Mouse (Mus musculus) gastrocnemius, adult 18-20 months (tissue): ENCODE data around the gene Sptbn4. TPM values are rescaled to one million over a fixed set of nuclear protein-coding genes. Genes with fewer than 3 reads are reported as not detected.

Experiments
- DNase-seq: peaks from one replicate; pipeline ENCODE4 v3.0.0; 2021; ENCODE audit warnings: low spot score
- total RNA-seq, 2 experiments: library from RNA; stranded (reverse); gene quantifications; 2 replicates each; pipeline ENCODE4 v1.2.3; 2021

Sptbn4 gene
- total RNA-seq, 2 experiments from 2014 or later = not detected

DNA sequence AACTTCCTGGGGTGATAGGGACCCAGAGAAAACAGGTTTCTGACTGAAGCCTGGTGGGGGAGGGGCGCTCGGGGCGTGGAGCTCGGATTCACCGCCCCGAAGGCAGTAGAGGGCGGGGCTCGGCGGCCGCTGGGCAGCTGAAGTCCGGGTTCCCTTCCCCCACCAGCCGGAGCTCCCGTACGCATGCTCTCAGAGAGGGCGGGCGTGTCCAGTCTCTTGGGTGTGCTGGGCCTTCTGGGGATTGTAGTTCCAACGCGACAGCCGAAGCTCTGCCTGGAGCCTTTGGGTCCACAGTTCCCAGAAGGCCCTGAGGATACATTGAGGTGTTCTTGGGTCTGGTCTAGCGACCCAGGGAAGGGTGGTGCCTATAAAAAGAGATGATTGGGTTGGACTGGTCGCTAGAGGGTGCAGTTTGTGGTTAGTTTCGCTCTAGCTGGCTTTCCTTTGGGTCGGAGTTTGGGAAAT lies 27.0 kb upstream of the Sptbn4 start:
- peak; percentile 99 for DNase-seq

DNA sequence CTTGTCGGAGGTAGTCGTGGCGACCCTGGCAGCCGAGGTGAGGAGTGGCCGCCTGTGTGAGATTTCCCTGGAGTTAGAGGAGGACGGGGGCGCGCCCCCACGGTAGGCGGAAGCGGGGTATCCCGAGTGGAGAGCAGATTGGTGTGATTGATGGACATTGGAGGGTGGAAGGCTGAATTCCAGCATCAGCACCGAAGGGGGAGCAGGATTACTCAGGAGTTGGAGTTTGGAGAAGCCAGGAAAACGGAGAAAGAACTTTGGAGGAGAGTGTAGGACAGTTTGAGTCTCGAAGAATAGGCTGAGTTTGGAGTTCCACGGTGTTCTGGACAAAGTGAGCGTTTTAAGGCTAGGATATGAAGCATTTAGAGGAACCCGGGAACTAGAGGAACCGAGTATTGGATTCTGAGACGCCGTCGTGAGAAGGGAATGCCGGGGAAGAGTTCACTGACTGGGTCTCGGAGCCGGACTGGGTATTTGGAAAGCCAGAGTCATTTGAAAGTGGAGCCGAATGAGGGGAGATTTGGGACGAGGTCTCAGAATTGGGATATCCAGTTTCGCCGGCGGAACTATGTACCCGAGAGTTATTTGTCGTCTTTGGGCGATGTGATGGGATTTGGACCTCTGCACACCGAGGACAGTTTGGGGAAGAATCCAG lies 26.5 kb upstream of the Sptbn4 start:
- no peak for DNase-seq

DNA sequence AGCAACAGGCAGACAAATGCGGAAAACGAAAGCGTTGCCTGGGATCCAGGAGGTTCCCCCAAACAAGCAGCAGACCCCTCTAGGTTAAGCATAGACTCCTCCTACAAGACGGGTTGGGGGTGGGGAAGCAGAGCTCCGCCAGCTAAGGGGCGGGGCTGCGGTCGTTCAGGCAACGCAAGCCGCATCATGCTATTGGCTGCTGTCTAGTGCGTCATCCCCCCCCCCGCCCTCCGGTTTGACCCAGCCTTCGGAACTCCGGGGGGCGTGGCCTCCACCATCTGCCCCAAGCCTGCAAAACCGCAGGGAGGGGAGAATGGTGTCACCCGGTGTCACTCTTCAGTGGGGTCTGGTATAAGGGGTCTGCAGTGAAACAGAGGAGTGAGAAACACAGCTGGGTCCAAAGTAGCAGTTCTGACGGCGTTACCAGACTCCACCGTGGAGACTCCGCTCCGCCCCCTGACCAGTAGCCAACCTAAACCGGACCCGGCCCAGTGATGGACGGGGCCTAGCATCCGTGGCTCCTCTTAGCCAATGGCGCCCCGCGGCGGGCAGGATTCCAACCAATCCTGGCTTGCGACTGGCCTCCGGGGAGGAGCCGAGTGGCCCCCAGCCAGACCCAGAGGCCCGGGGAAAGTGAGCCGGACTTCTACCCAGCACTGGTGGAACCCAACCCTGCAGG lies 25.8 kb upstream of the Sptbn4 start, which contains the start of gene Sertad3:
Gene Sertad3 (plus strand): TSS at position 613 of the 679 bp plus-strand sequence.
- DNase-seq = peak; percentile 100

DNA sequence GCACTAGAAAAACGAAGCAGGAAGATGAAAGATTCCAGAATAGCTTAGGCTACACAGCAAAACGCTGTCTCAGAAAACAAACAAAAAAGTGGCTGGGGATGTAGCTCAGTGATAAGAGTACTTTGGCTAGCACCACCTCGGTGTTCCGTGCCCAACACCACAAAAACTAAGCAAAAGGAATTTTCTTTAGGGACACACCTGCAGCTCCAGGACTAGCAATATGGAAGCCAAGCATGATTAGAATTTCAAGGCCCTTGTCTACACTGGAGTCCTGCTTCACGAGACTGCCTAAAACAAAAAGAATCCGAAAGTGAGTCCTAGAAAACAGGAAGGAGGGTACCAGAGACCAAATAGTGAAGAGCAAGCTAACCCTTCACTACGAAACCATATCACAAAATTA lies 25.1 kb upstream of the Sptbn4 start:
- DNase-seq = no peak

DNA sequence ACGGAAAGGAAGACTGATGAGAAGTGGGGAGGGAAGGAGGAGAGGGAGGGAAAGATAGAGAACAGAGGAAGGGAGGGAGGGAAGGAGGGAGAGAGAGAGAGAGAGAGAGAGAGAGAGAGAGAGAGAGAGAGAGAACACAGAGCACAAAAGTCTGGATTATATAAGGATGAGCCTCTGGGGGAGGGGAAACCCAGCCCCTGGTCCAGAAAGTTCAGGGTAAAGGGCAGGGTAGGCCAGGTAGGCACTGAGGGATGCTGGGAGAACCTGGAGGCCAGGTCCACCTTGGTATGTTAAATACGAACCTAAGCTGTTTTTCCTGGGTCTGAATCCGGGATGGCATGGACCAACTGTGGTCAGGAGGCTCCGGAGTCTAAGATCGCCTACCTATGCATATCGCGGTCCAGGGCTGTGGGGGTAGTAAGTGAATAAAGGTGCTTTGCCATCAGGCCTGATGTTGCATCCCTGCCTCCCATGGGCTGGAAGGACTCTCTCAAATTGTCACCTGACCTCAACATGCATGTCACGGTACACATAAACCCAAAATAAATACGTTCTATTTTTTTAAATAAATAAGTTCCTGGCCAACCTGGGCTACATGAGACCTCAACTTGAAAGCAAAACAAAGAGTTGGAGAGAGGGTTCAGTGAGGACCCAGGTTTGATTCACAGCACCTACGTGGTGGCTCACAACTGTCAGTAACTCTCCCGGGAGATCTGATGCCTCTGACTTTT lies 24.1 kb upstream of the Sptbn4 start:
- no peak for DNase-seq

DNA sequence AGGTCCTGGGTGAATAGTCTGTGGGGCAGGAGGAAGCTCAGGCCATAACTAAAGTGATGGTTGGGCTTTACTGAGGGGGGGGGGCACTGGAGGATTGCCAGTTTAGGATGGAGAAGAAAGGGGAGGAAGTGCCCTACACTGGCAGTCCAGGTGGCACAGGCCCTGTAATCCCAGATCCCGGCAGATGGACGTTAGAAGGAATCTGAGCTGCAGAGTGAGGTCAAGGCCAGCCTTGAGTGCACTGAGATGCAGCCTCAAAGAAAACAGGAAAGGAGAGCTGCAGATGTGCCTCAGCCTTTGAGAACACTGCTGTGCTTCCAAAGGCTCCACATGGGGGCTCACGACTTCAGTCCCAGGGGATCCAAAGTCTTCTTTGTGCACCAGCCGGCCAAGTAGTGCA lies 20.2 kb upstream of the Sptbn4 start:
- DNase-seq = no peak

DNA sequence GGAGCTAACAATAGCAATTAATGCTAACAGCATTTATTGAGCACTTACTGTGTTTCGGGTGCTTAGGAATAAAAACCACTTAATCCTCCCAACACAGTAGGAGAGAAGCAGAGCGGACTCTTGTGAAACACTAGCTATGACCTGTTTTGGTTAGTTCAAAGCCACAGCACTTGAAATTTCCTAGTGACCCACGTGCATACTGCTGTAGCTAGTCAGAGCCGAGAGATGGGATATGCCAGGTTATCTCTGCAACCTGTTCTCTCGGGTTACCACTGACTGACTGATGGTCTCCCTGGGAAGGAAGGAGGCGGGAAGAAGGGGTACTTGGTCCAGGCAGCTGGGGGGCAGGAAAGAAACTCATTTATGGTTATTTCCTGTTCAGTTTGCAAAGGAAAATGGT lies 13.0 kb upstream of the Sptbn4 start:
- no peak for DNase-seq

DNA sequence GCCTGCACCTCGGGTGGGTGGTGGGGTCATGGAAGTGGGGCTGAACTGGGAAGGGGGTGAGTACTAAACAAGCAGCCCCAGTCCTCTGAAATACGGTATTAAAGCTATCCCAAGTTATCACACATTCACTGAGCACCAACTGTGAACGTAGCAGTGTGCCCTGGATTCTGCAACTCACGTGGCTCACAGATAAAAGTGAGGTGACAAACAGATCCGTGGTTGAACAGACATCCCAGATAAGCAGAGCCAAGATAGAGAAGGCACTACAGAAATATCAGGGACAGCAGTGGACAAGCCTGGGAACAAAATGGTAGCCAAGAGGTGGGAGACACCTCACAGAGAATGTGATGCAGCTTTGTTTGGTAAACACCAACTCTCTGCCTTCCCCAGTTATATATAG lies 12.2 kb upstream of the Sptbn4 start:
- DNase-seq = no peak

DNA sequence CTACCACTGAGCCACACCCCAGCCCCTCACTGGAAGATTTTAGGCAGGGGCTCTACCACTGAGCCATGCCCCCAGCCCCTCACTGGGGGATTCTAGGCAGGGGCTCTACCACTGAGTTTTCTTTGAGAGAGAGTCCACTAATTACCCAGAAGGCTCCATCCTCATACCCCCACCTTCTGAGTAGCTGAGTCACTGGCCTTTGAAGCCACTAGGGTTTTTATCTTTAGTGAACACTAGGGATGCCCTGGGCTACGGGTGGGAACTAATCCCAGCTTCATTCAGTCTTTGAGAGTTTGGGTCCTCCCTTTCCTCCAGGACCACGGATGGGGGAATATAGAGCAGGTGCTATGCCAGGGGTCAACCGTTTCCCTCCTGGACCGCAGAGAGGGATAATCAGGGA lies 11.1 kb upstream of the Sptbn4 start:
- no peak for DNase-seq

DNA sequence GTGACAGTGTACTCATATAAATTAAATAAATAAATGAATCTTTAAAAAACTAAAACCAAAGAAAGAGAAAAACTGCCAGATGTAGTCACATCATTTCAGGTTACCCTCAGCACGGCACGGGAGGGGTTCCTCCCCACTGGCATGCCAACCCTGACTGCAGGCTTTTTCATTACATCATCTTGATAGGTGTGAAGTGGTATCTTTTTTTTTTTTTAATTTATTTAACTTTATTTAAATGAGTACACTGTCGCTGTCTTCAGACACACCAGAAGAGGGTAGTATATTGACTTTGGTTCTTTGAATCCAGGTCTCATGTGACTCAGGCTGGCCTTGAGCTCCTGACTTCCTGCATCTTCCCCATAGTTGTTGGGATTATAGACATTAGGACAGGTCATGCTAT lies 7.8 kb upstream of the Sptbn4 start:
- no peak for DNase-seq

DNA sequence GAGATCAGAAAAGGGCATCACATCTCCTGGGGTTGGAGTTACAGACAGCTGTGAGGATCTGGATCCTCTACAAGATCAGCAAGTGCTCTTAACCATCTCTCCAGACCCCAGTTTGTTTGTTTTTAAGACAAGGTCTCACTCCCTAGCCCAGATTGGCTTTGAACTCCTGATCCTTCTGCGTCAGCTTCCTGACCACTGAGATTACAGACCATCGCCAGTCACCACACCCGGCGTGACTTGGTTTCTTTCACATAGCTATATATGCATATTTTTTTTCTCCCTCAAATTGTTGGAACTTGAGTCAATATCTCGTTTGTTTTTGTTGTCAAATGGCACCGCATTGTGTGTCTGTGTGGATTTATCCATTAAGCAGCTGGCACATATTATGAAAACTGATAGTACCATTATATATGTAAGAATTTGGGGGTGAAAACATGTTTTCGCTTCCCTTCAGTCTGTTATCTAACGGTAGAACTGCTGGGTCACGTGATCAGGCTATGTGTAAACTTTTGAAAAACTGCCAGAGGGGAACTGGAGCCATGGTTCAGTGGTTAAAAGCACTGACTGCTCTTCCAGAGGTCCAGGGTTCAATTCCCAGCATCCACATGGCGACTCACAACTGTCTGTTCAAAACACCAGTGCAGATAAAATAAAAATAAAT lies 7.1 kb upstream of the Sptbn4 start:
- no peak for DNase-seq

DNA sequence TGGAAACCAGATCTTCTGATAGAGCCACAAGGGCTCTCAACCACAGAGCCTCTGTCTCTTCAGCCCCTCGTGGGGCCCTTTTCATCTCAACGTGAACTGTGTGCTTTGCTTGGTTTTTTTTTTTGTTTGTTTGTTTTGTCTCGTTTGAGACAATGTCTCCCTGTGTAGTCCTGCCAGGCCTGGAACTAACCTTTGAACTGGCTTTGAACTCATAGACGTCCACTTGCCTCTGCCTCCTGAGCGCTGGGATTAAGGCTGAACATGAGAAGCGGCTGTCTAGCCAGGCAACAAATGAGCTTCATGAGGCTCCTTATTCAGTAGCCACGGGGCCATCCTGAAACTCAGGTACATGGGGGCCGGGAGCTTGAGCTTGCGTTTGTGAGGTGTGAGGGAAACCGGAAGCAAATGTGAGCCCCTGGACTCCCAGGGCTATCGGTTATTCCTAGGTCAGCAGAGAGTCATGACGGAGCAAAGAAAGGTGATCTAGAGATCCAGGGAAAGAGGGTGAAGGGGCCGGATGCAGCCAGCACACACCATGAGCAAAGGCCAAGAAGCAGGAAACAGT lies 4.8 kb upstream of the Sptbn4 start:
- no peak for DNase-seq

DNA sequence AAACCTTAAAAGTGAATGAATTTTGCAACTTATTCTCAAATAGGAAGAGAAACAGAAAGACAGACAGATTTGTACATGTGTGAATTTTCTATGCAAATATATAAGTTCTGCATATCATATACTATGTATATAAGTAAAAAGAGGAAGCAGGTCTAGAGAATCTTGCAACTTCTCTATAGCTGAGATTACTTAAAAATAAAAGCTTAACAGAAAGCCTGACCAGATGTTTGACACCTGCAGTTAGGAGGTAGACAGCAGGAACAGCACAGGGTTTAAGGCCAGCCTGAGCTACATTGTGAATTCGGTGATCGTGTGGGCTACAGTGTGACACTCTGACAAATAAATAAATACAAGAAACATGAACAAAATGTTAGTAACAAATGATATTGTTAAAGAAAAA lies 3.9 kb upstream of the Sptbn4 start:
- no peak for DNase-seq

DNA sequence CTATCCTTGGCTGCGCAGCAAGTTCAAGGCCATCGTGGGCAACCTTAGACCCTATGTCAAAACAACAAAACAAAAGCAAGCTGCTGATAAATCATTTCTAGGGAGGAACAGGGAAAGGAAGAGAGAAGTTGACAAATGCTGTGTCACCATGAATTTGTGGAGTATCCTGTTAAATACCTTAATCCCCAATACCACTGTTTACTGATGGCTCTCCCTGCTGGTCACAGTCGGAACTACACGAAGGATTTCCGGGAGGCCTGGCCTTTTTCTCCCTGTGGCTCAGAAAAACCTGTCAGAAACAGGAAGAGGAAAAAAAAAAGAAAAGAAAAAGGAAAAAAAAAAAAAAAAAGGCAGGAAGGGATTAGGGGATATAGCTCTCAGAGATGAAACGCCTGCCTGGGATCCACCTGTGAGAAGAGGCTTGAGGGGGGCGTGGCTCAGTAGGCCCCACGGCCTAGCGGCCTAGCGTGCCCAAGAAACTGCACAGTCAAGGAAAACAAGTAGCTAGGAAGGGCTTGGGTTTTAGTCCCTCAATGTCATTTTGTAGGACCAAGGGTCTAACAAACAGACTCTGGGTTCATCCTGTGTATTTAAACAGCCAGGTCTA lies 1.9 kb upstream of the Sptbn4 start:
- DNase-seq = peak; percentile 71

DNA sequence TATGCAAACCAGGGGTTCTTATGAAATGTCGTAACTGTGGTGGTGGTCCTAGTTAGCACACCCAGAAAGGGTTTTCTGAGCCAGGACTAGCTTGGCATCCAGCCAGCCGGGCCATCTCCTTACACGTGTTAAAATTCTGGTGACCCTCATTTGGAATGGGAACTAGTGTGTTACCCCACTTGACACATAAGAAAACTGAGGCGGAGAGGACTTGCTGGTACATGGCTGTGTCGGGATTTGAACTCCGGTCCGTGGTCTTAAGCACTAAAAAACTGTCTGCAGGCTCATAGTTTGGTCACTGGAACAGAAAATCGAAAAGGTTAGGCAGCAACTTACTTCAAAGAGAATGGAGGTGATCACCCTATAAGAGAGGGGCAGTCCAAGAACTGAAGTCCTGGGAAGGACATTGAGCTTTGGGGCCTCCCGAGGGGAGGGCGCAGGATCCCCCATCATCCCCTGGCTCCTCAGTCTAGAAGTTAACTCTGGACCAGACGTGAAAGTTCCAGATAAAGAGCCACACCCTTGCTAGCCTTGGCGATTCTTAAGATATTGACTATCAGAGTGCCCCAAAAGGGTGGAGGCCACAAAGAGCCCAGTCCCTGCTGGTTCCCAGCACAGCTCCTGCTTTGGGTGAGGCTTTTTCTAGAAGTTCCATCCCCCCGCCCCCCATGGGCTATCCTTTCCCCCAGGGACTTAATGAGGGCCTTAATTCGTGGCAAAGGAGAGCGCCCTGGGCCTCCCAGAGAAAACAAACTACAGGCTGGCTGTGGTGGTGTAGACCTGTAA lies 1.1 kb upstream of the Sptbn4 start:
- peak; percentile 35 for DNase-seq

DNA sequence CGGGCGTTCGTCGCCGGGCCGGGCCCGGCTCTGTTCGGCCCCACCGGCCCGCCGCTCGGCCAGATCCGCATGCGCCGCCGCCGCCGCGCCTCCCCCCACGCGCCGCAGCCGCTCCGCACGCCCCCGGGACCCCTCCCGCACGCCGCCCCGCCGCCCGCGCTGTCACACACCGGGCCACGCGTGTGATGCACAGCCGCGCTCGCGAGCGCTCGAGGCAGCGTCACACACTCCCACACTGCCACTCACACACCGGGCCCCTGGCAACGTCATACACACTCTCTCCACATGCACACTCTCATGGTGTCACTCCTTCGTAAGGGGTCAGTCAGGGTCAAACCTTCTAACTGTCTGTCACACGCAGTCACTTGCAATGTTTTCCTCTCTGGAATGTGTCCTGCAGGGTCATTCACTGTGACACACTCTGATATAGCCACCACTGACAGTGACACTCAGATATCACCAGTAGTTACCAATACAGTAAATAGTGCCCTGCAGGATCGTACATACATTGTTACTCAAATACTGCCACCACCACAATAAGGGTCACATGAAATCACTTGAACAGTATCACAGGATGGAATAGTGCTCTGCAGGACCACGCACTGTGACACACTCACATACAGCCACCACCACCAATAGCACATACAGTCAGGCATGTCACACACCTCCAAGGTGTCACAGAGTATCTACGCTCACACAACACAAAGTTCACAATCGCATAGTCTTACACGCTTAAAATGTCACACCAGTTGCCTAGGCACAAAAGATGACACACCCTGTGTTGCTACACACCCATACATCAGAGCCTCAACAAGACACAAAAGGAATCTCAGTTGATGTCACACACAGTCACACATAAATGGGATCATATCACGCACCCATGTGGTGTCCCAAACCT lies 716 bp downstream of the Sptbn4 start:
- peak; percentile 6 for DNase-seq

DNA sequence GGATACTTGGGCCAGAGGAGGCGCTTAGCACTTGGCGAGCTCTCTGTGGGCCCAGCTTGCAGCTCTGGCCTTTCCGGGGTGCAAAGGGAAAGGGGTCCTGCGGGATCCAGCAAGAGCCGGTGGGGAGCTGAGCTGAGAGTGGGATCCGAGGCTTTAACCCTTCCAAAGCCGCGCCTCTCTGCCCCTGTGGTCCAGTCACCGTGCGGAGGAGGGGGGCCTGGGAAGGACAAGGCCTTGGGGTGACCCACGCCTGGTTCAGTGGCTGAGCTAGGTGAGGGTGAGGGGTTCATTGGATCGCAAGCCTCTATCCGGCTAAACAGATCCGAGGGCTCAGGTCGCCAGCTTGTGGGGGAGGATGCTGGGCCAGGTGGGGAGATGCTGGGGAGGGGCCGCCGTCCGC lies 1.4 kb downstream of the Sptbn4 start:
- no peak for DNase-seq

DNA sequence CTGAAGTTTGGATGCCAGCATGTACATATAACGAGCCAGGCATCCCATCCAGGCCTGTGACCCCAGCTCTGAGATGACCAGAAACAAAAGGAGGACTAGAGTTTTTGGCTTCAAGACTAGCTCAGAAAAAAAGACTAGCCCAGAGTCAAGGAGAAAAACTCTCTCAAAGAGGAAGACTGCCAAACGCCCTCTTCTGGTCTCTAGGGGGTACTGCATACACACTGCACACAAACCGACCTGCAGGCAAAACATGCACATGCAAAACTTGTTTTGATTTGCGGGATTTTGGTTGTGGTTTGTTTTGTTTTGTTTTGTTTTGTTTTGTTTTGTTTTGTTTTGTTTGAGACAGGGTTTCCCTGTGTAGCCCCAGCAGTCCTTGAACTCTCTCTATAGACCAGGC lies 7.5 kb downstream of the Sptbn4 start:
- no peak for DNase-seq

DNA sequence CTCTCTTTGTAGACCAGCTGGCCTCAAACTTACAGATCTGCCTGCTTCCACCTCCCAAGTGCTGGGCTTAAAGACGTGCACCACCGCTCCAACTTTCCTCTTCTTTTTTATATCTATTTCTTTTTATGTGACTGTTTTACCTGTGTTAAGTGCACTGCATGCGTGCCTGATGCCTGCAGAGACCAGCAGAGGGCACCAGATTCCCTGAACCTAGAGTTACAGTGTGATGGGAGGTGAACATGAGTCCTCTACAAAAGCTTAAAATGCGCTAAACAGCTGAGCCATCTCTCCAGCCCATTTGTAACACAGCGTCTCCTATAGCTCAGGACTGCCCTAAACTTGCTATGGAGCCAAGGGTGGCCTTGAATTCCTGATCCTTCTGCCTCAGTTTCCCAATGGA lies 9.9 kb downstream of the Sptbn4 start:
- no peak for DNase-seq
